Mouse (Mus musculus) left cerebral cortex, adult 11 months (tissue): ENCODE measurements at regions not wholly inside any gene's neighbourhood (a gene's known extent, or its start where the extent isn't known, plus 50 kb on each side); places are given as distances from the start of the nearest gene placed in this dataset.

Experiments
- DNase-seq: peaks from one replicate; pipeline ENCODE4 v3.0.0; 2022; ENCODE audit warnings: low spot score

DNA sequence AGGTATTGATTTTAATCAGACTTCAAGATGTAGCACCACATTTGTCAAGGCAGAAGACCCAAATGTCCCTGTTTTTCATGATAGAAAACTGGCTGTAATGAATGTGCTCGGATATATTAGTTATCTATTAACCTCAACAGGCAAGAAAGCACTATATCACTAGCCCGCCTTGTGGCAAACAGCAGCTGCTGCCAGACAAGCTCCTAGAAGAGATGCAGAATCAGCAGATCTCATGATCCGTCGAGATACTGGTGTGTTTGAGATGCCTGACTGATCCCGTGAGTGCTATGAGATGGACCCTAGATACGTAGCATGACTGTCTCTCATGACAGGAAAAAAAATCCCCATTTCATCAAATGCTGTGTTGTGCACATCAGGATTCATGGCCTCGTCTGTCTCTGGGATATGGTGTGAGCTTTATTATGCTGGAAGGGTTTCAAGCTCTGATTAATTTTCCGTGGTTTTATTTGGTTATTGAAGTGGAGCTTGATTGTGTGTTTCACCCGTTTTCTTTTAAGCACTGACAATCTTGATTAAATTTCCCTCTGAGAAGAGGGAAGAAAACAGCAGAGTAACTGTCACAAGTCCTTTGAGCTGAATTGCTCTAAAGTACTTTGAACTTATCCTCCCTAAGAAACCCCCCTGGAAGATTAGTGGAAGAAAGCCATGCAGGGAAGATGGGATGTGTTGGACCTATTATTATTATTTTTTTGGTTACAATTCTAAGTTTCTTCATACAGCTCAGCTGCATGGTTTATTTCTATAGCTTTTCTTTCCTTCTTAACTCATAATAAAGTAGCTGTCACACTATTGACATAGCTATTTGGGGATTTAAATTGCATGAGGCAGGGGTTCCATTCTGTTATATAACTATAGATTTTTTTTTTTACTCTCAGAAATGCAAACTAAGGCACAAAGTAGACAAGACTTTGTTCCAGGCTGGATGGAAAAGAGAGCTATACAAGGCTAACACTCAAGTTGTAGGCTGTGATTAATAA lies 287.4 kb upstream of the Frg1 start:
- DNase-seq, result no peak
